Mouse (Mus musculus) bone marrow macrophage, adult 2 months (primary cell): ENCODE measurements around the gene Tfap2a.

ENCODE experiments used
- CTCF ChIP-seq: IDR thresholded peaks from 2 replicates; pipeline ENCODE4 v1.5.1; 2012; ENCODE audit warnings: low read depth, mild to moderate bottlenecking, low read length, moderate library complexity
- POLR2A ChIP-seq: IDR thresholded peaks from 2 replicates; pipeline ENCODE4 v1.6.1; 2012; ENCODE audit warnings: mild to moderate bottlenecking, low read depth, low read length, borderline replicate concordance

DNA sequence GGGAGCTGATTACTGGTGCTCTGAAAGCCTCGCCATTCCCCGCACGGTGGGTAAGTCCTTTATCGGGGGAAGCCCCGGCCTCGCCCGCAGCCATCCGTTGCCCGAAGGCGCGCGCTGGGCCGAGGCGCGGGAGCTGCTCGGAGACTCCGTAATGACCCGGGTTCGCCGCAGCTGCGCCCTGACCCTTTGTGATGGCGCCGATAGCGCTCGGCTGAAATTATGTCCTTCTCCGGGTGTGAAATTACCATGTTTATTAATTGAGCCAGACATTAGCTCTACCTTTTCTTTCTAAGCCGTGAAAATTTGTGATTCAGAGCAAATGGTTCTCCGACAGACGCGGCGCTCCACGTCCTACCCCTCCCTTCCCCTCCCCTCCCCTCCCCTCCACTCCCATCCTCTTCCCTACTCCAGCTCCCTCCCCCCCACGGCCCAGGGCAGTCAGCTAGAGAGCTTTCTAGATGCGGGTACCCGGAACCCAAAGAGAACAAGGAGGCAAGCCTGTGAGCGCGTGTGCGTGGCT, 34.1 kb downstream of the Tfap2a start:
- no peak for TF ChIP-seq CTCF
- no peak for TF ChIP-seq POLR2A
